Mouse (Mus musculus) liver, postnatal 0 days (tissue): ENCODE data around the gene Drg2.

ENCODE experiments used
- CTCF ChIP-seq: sonication (generic); IDR thresholded peaks from 2 replicates; pipeline ENCODE4 v1.5.1; 2016; ENCODE audit warnings: antibody characterized with exemption, low read depth
- EP300 ChIP-seq: IDR thresholded peaks from 2 replicates; pipeline ENCODE4 v1.6.1; 2016; ENCODE audit warnings: antibody characterized with exemption, low read depth, mild to moderate bottlenecking

DNA sequence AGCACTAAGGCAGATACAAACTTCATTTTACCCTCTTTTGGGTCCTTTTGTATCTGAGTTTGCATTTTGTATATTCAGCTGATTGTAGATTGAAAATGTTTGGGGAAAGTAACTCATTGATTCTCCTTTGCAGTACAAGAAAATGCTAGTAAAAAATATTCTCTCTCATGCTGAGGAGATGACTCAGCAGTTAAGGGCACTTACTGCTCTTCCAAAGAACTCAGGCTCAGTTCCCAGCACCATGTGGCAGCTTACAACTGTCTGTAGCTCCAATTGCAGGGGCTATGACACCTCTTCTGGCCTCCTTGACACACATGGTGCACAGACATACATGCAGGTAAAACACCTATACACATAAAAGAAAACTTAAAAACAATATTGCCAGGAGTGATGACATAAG, 20.9 kb upstream of the Drg2 start:
- no peak for TF ChIP-seq CTCF
- no peak for TF ChIP-seq EP300
